Mouse (Mus musculus) CH12.LX (cell line): ENCODE results near the gene Egfl8.

Experiments
- CTCF ChIP-seq, 2 experiments: IDR thresholded peaks in 1 of 2; conservative IDR thresholded peaks in 1 of 2; 2 replicates each; pipeline ENCODE4 v1.5.1; 2011 to 2012; ENCODE audit warnings: low read depth in 2 of 2, low read length in 2 of 2, improper control_type of control experiment in 1 of 2, inconsistent platforms in 1 of 2, mild to moderate bottlenecking in 1 of 2, moderate library complexity in 1 of 2
- GABPA ChIP-seq: IDR thresholded peaks from 2 replicates; pipeline ENCODE4 v1.6.1; 2012; ENCODE audit warnings: low read depth, low read length, improper control_type of control experiment, inconsistent platforms; ENCODE audit not compliant: insufficient replicate concordance
- POLR2A ChIP-seq: IDR thresholded peaks from 2 replicates; pipeline ENCODE4 v1.6.1; 2011; ENCODE audit warnings: low read depth, mild to moderate bottlenecking, improper control_type of control experiment, low read length
- TCF12 ChIP-seq: IDR thresholded peaks from 2 replicates; pipeline ENCODE4 v1.6.1; 2014; ENCODE audit warnings: low read depth, mild to moderate bottlenecking, inconsistent platforms, low read length, improper control_type of control experiment
- ZMIZ1 ChIP-seq: IDR thresholded peaks from 2 replicates; pipeline ENCODE4 v1.6.1; 2012; ENCODE audit warnings: low read depth, mild to moderate bottlenecking, inconsistent platforms, low read length, improper control_type of control experiment
- ZNF384 ChIP-seq: IDR thresholded peaks from 2 replicates; pipeline ENCODE4 v1.6.1; 2012; ENCODE audit warnings: low read depth, low read length, improper control_type of control experiment, inconsistent platforms

- TF ChIP-seq ZNF384 (no peak), POLR2A (no peak), ZMIZ1 (no peak), GABPA (no peak), CTCF (conservative IDR thresholded peaks at IDR 0.05 in 1 of 2, IDR thresholded peaks at IDR 0.05 in 1 of 2; ENCODE audit: low read depth in 2 of 2, low read length in 2 of 2) (peak; percentile 27 to 55; a peak in 3 of 4 replicates), TCF12 (no peak)
Measured at GRCm38 (mm10) chr17:34571875-34572274, 43.9 kb downstream of the Egfl8 start.
